Mouse (Mus musculus): ENCODE measurements around the gene Cyp2a22.

DNA sequence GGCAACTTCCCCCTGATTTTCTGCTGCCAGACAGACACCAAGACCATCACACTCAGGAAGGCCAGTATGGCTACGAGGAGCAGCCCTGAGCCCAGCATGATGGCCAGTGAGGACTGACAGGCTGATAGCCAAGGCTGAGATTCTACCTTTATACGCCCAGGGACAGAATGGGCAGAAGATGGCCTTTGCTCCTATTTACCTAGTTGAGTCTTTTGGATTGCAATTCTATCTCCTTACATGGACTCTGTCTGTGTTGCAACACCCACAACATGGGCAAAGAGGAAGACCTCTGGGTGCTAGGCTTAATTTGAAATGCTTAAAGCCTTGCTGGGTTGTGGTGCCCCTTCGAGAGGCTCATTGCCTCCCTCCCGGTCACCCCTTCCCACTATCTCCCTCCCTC, at the start of gene Cyp2a22:
- TF ChIP-seq POLR2A (IDR thresholded peaks at IDR 0.05; ENCODE audit: low read depth, low read length) = no peak
- no peak for TF ChIP-seq CTCF (IDR thresholded peaks at IDR 0.05; ENCODE audit: borderline replicate concordance, insufficient read depth, low read length)

All from embryonic fibroblast, embryonic 13.5 days (primary cell).